Comparison of ENCODE assay signal across 10 mouse cellular contexts in the genomic region with DNA sequence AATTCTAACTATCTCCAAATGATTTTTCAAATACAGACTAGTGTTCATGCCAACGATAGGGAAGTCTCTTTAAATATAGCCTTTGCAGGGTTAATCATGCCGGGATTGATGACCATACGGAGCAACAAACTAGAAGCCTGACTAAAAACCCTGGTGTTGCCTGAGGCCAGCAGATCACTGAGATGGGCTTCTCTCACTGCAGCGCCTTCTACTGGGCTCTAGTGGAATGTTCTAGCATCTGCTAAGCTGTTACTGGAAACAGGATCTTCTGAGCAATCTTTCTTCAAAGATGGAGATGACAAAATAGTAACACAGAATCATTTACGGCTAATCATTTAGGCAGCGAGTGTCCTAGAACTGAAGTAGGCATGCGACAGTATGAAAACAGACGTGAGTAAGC.
DNase-seq lines count a peak whose midpoint lies in the region; ATAC-seq lines count a peak whose summit lies in the region.
"Had no signal": no experiment of that assay in that cellular context is flagged by ENCODE, and none has a peak within 500 bp of the region (broad histone marks: within the 10 kb centered on the region; RNA-seq: fewer than 3 reads in every experiment).

No protein-coding gene starts in this region.

- no peaks in the 10 kb centered on the region for H3K9me3 ChIP-seq in hindbrain, embryonic 11.5 days (ENCODE audit: control insufficient read depth, low read length)
- no peaks in the 10 kb centered on the region for H3K9me3 ChIP-seq in hindbrain, embryonic 12.5 days (replicated peaks)
- no peaks in the 10 kb centered on the region for H3K9me3 ChIP-seq in midbrain, embryonic 11.5 days (ENCODE audit: control insufficient read depth, low read length)
- no peaks in the 10 kb centered on the region for H3K9me3 ChIP-seq in midbrain, embryonic 15.5 days
- H3K9me3 ChIP-seq: liver, embryonic 15.5 days had no signal

- no peaks in the 10 kb centered on the region for H3K36me3 ChIP-seq in hindbrain, embryonic 11.5 days (ENCODE audit: control insufficient read depth, insufficient read depth, low read length)
- no peaks in the 10 kb centered on the region for H3K36me3 ChIP-seq in hindbrain, embryonic 12.5 days
- H3K36me3 ChIP-seq in midbrain, embryonic 11.5 days (ENCODE audit: control insufficient read depth, insufficient read depth, low read length), result no peaks in the 10 kb centered on the region
- no peaks in the 10 kb centered on the region for H3K36me3 ChIP-seq in midbrain, embryonic 15.5 days (replicated peaks)
- H3K36me3 ChIP-seq: liver, embryonic 15.5 days had no signal

- H3K4me3 ChIP-seq in hindbrain, embryonic 11.5 days (ENCODE audit: low read depth, low read length), result no peak overlapping the region
- H3K4me3 ChIP-seq in hindbrain, embryonic 12.5 days, result no peak overlapping the region
- no peak overlapping the region for H3K4me3 ChIP-seq in midbrain, embryonic 11.5 days (ENCODE audit: low read depth, low read length)
- no peak overlapping the region for H3K4me3 ChIP-seq in midbrain, embryonic 15.5 days
- H3K4me3 ChIP-seq: liver, embryonic 15.5 days had no signal

- WGBS in hindbrain, embryonic 11.5 days, result 81% methylated on average over 8 of the region's 8 CpGs
- 71% methylated on average over 8 of the region's 8 CpGs for WGBS in hindbrain, embryonic 12.5 days
- 75% methylated on average over 8 of the region's 8 CpGs for WGBS in midbrain, embryonic 11.5 days
- WGBS in midbrain, embryonic 15.5 days, result 71% methylated on average over 8 of the region's 8 CpGs

- no peaks in the 10 kb centered on the region for H3K4me1 ChIP-seq in hindbrain, embryonic 11.5 days (replicated peaks; ENCODE audit: control insufficient read depth, insufficient read depth, low read length)
- H3K4me1 ChIP-seq in hindbrain, embryonic 12.5 days, result peaks cover 13% of the 10 kb centered on the region
- peaks cover 3% of the 10 kb centered on the region; the same call in 1 of the 2 replicates for H3K4me1 ChIP-seq in midbrain, embryonic 11.5 days (ENCODE audit: control insufficient read depth, insufficient read depth, low read length)
- peaks cover 13% of the 10 kb centered on the region; the same call in 1 of the 2 replicates for H3K4me1 ChIP-seq in midbrain, embryonic 15.5 days
- H3K4me1 ChIP-seq: liver, embryonic 15.5 days had no signal

- no peak overlapping the region for H3K27ac ChIP-seq in hindbrain, embryonic 11.5 days (ENCODE audit: low read depth, low read length)
- no peak overlapping the region for H3K27ac ChIP-seq in hindbrain, embryonic 12.5 days
- H3K27ac ChIP-seq in midbrain, embryonic 11.5 days (ENCODE audit: low read depth, low read length), result no peak overlapping the region
- no peak overlapping the region for H3K27ac ChIP-seq in midbrain, embryonic 15.5 days
- H3K27ac ChIP-seq: liver, embryonic 15.5 days had no signal

- no peak overlapping the region for H3K9ac ChIP-seq in hindbrain, embryonic 11.5 days (ENCODE audit: low read depth, low read length)
- no peak overlapping the region for H3K9ac ChIP-seq in hindbrain, embryonic 12.5 days
- no peak overlapping the region for H3K9ac ChIP-seq in midbrain, embryonic 11.5 days (ENCODE audit: low read length)
- no peak overlapping the region for H3K9ac ChIP-seq in midbrain, embryonic 15.5 days
- H3K9ac ChIP-seq: liver, embryonic 15.5 days had no signal

- peak; percentile 7 to 20 for DNase-seq in adrenal gland, postnatal 36 days
- no peak for DNase-seq in adrenal gland, adult 8-10 months
- DNase-seq in hindbrain, embryonic 11.5 days (ENCODE audit: low spot score), result peak; percentile 51
- peak; percentile 69 for DNase-seq in midbrain, embryonic 11.5 days (ENCODE audit: low spot score, missing footprints)
- DNase-seq in lung, postnatal 10 days, result peak; percentile 34
- no peak for DNase-seq in MN1 (ENCODE audit: low spot score)
- DNase-seq: gastrocnemius, postnatal 36 days had no signal

- ATAC-seq in hindbrain, embryonic 11.5 days (ENCODE audit: low FRiP score), result no peak
- no peak for ATAC-seq in hindbrain, embryonic 12.5 days (ENCODE audit: low FRiP score)
- ATAC-seq in midbrain, embryonic 11.5 days (ENCODE audit: low FRiP score), result no peak
- no peak for ATAC-seq in midbrain, embryonic 15.5 days (replicated peaks)

- no peak overlapping the region for H3K4me2 ChIP-seq in hindbrain, embryonic 11.5 days (replicated peaks; ENCODE audit: low read depth, low read length)
- H3K4me2 ChIP-seq in hindbrain, embryonic 12.5 days (replicated peaks), result no peak overlapping the region
- H3K4me2 ChIP-seq in midbrain, embryonic 11.5 days, result no peak overlapping the region
- H3K4me2 ChIP-seq in midbrain, embryonic 15.5 days, result no peak overlapping the region
- H3K4me2 ChIP-seq: liver, embryonic 15.5 days had no signal

- no peaks in the 10 kb centered on the region for H3K27me3 ChIP-seq in hindbrain, embryonic 11.5 days (ENCODE audit: control insufficient read depth, insufficient read depth, low read length)
- no peaks in the 10 kb centered on the region for H3K27me3 ChIP-seq in hindbrain, embryonic 12.5 days
- H3K27me3 ChIP-seq in midbrain, embryonic 11.5 days (ENCODE audit: control insufficient read depth, insufficient read depth, low read length), result no peaks in the 10 kb centered on the region
- no peaks in the 10 kb centered on the region for H3K27me3 ChIP-seq in midbrain, embryonic 15.5 days (replicated peaks)
- H3K27me3 ChIP-seq: liver, embryonic 15.5 days had no signal

Comparison
In these comparisons a context has a peak if more than half of its experiments do, and no peak if none do; other contexts are left out.
1. DNase-seq: peak in adrenal gland, postnatal 36 days (2 of 2), hindbrain, embryonic 11.5 days (single experiment), midbrain, embryonic 11.5 days (single experiment) and lung, postnatal 10 days (single experiment); none in adrenal gland, adult 8-10 months (single experiment) and MN1 (single experiment).